Mouse (Mus musculus): ENCODE results near the gene Dmrtc1b. TPM values are rescaled to one million over a fixed set of nuclear protein-coding genes. Genes with fewer than 3 reads are reported as not detected.
"Not testable (repeated sequence)": the region's sequence is repeated elsewhere in the genome, so short reads cannot be mapped to it uniquely, and the experiment has no call there.

Gene Dmrtc1b
- not detected in 2 replicates for polyA plus RNA-seq (2016; fragmentation: Nextera tagmentation; extraction: Ambion mirVana)

GRCm38 (mm10) chrX:102707535-102707934, at the start of gene Dmrtc1b, which contains the start of gene Gm9112:
Dmrtc1b (plus strand) TSS chrX:102707865.
Gm9112 (minus strand) TSS chrX:102707635.
- not testable (repeated sequence) for H3K4me2 ChIP-seq (replicated peaks); H3K27ac ChIP-seq; H3K9me3 ChIP-seq (replicated peaks); H3K36me3 ChIP-seq; H3K4me1 ChIP-seq; ATAC-seq (ENCODE audit: low FRiP score); H3K9ac ChIP-seq; H3K27me3 ChIP-seq; H3K4me3 ChIP-seq
- WGBS: 81% methylated on average over 10 of the region's 10 CpGs

DNA sequence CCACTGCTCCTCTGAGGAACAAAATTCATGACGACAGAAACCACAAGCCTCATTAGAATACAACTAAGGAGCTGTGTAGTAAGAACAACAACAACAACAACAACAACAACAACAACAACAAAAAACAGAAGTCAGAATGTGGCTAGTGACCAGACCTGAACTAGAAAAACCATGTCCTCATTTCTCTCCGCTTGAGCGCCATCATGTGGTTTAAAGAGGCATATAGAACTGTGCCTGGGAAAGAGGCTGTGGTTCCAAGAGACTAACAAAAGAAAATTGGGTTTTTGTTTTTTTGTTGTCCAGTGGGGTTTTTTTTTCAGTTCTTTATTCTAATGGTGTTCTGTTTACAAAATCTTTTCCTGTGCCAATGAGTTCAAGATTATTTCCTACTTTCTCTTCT, 47.0 kb upstream of the Dmrtc1b start:
- Histone ChIP-seq H3K27me3 (no peaks in the 10 kb centered on the region; the same call in 1 of the 2 replicates), H3K27ac (no peak overlapping the region), H3K4me1 (no peaks in the 10 kb centered on the region), H3K36me3 (no peaks in the 10 kb centered on the region), H3K9me3 (replicated peaks) (no peaks in the 10 kb centered on the region), H3K4me2 (replicated peaks) (no peak overlapping the region), H3K4me3 (no peak overlapping the region), H3K9ac (no peak overlapping the region)
- no peak for ATAC-seq (ENCODE audit: low FRiP score)
- 20% methylated on average over 3 of the region's 3 CpGs for WGBS

GRCm38 (mm10) chrX:102666641-102667040, 41.0 kb upstream of the Dmrtc1b start:
- Histone ChIP-seq H3K27ac (no peak overlapping the region), H3K9me3 (replicated peaks) (no peaks in the 10 kb centered on the region), H3K4me2 (replicated peaks) (no peak overlapping the region), H3K4me1 (no peaks in the 10 kb centered on the region), H3K27me3 (peaks cover 3% of the 10 kb centered on the region; the same call in 1 of the 2 replicates), H3K36me3 (no peaks in the 10 kb centered on the region), H3K4me3 (no peak overlapping the region), H3K9ac (no peak overlapping the region)
- WGBS: 90% methylated on average over 2 of the region's 2 CpGs
- no peak for ATAC-seq (ENCODE audit: low FRiP score)

GRCm38 (mm10) chrX:102684706-102685105, 23.0 kb upstream of the Dmrtc1b start:
- H3K36me3 ChIP-seq; ATAC-seq (ENCODE audit: low FRiP score); H3K27me3 ChIP-seq; H3K9ac ChIP-seq; H3K9me3 ChIP-seq (replicated peaks); H3K27ac ChIP-seq; H3K4me2 ChIP-seq (replicated peaks); H3K4me1 ChIP-seq; H3K4me3 ChIP-seq: not testable (repeated sequence)
- WGBS: 49% methylated on average over 3 of the region's 3 CpGs

DNA sequence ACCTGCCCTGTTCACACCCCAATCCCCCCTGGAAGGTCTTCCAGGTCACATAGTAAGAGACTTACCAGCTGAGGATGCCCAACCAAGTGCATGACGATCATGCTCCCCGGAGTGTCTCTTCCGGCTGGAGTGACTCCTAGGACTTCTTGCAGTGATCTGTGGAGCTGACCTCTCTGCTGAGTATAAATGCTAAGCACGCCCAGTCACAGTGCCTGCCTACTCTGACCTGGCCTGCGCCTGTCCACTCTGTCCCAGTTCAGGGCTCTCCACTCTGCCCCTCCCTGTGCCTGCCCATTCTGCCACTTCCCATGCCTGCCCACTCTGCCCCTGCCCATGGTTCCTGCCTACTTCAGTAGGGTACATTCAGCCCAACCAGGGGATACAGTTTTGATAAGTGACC, 20.8 kb upstream of the Dmrtc1b start, which contains the start of gene Gm3880:
TSS of gene Gm3880 (minus strand) at position 101 of the 400 bp plus-strand sequence.
- H3K9ac ChIP-seq; H3K9me3 ChIP-seq (replicated peaks); H3K4me3 ChIP-seq; ATAC-seq (ENCODE audit: low FRiP score); H3K4me2 ChIP-seq (replicated peaks); H3K36me3 ChIP-seq; H3K4me1 ChIP-seq; H3K27me3 ChIP-seq; H3K27ac ChIP-seq: not testable (repeated sequence)
- 92% methylated on average over 5 of the region's 5 CpGs for WGBS

- ATAC-seq (ENCODE audit: low FRiP score): 0 out of 2 replicates have a peak, but pooled peaks have one; percentile 32
- not testable (repeated sequence) for H3K4me3 ChIP-seq; H3K27ac ChIP-seq; H3K36me3 ChIP-seq; H3K27me3 ChIP-seq; H3K4me2 ChIP-seq (replicated peaks); H3K4me1 ChIP-seq; H3K9ac ChIP-seq; H3K9me3 ChIP-seq (replicated peaks)
- 15% methylated on average over 4 of the region's 4 CpGs for WGBS
These were observed 18.4 kb upstream of the Dmrtc1b start for GRCm38 (mm10) chrX:102689252-102689651.

GRCm38 (mm10) chrX:102700636-102701035, 7.0 kb upstream of the Dmrtc1b start:
- H3K4me2 ChIP-seq (replicated peaks); H3K9ac ChIP-seq; ATAC-seq (ENCODE audit: low FRiP score); H3K36me3 ChIP-seq; H3K27me3 ChIP-seq; H3K4me1 ChIP-seq; H3K4me3 ChIP-seq; H3K27ac ChIP-seq; H3K9me3 ChIP-seq (replicated peaks): not testable (repeated sequence)
- 75% methylated on average over 3 of the region's 3 CpGs for WGBS

DNA sequence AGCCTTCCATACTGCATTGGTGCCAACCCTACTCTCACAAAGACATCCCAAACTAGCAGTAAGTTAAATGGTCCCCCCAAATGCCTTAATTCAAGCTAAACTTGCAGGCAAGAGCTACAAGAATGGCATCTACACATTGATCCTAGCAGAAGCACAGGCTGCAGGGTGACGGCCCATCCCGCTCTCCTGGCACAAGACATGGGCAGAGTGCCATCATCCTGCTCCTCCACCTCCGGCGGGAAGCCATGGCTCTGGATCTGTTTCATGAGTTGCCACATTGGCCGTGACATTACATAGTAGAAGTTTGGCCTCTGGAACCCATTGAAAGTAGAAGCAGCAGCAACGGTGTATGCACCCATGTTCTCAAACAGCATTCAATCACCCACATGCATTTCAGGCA, 16.6 kb downstream of the Dmrtc1b start:
- H3K9me3 ChIP-seq (replicated peaks); H3K36me3 ChIP-seq; H3K9ac ChIP-seq; ATAC-seq (ENCODE audit: low FRiP score); H3K4me3 ChIP-seq; H3K27me3 ChIP-seq; H3K4me1 ChIP-seq; H3K4me2 ChIP-seq (replicated peaks); H3K27ac ChIP-seq: not testable (repeated sequence)
- 94% methylated on average over 6 of the region's 6 CpGs for WGBS

Other genes starting within 250 kb of the Dmrtc1b start
- gene Hdac8, start 202.5 kb upstream of the Dmrtc1b start, polyA plus RNA-seq (2016; fragmentation: Nextera tagmentation; extraction: Ambion mirVana): 9.5 and 9.7 TPM in 2 replicates
- gene Phka1, start 63.6 kb upstream of the Dmrtc1b start, polyA plus RNA-seq (2016; fragmentation: Nextera tagmentation; extraction: Ambion mirVana): 7.8 and 9.5 TPM in 2 replicates
- not detected in 2 replicates for gene Gm3880, start 20.9 kb upstream of the Dmrtc1b start, polyA plus RNA-seq (2016; fragmentation: Nextera tagmentation; extraction: Ambion mirVana)
- gene Gm9112, start 230 bp upstream of the Dmrtc1b start, polyA plus RNA-seq (2016; fragmentation: Nextera tagmentation; extraction: Ambion mirVana): not detected in 2 replicates
- gene Dmrtc1c1, start 95.1 kb downstream of the Dmrtc1b start, polyA plus RNA-seq (2016; fragmentation: Nextera tagmentation; extraction: Ambion mirVana): not detected in 2 replicates
- not detected in 2 replicates for gene Dmrtc1c2, start 146.8 kb downstream of the Dmrtc1b start, polyA plus RNA-seq (2016; fragmentation: Nextera tagmentation; extraction: Ambion mirVana)
- not detected in 2 replicates for gene 1700031F05Rik, start 160.1 kb downstream of the Dmrtc1b start, polyA plus RNA-seq (2016; fragmentation: Nextera tagmentation; extraction: Ambion mirVana)
- gene Dmrtc1a, start 200.8 kb downstream of the Dmrtc1b start, polyA plus RNA-seq (2016; fragmentation: Nextera tagmentation; extraction: Ambion mirVana): 0.74 and 0.80 TPM in 2 replicates
- gene 1700011M02Rik, start 201.0 kb downstream of the Dmrtc1b start, polyA plus RNA-seq (2016; fragmentation: Nextera tagmentation; extraction: Ambion mirVana): not detected in 2 replicates
- not detected in 2 replicates for gene 1700018G05Rik, start 220.5 kb downstream of the Dmrtc1b start, polyA plus RNA-seq (2016; fragmentation: Nextera tagmentation; extraction: Ambion mirVana)

Data from hindbrain, embryonic 12.5 days (tissue).